Mouse (Mus musculus) erythroblast, embryonic 14.5 days (primary cell): Measurements from ENCODE around the gene Pprc1.

Experiments
- GATA1 ChIP-seq: IDR thresholded peaks from 2 replicates; pipeline ENCODE4 v1.6.1; 2012; ENCODE audit warnings: low read length, inconsistent platforms, mixed read lengths
- TAL1 ChIP-seq: IDR thresholded peaks from 3 replicates; pipeline ENCODE4 v1.6.1; 2012; ENCODE audit warnings: low read length, inconsistent platforms, mixed read lengths

- TF ChIP-seq GATA1 (no peak), TAL1 (no peak)
Measured at GRCm38 (mm10) chr19:46085185-46085584, 40.5 kb downstream of the Pprc1 start.
